Mouse (Mus musculus): ENCODE results near the gene Adap2.

GRCm38 (mm10) chr11:80212282-80212681 lies 58.4 kb downstream of the Adap2 start:
- TF ChIP-seq CTCF (IDR thresholded peaks at IDR 0.05; ENCODE audit: control insufficient read depth, insufficient read depth, insufficient read length) (no peak), MYOG (IDR thresholded peaks at IDR 0.05; ENCODE audit: control insufficient read depth, extremely low read depth, insufficient read length) (no peak), CEBPB (IDR thresholded peaks at IDR 0.05; ENCODE audit: low read depth) (no peak), MAX (IDR thresholded peaks at IDR 0.05) (no peak), USF1 (IDR thresholded peaks at IDR 0.05; ENCODE audit: low read depth) (no peak)

Measured in C2C12 (cell line).